Mouse (Mus musculus) MEL (cell line): ENCODE measurements around the gene 4930432K21Rik.
A peak's percentile ranks its signal among the peaks of the same experiment; 100 is the strongest.

Source experiments
- CTCF ChIP-seq, 3 experiments: IDR thresholded peaks in 2 of 3; conservative IDR thresholded peaks in 1 of 3; 2 replicates each; pipeline ENCODE4 v1.5.1; 2011 to 2012; ENCODE audit warnings: low read length in 3 of 3, low read depth in 2 of 3, mild to moderate bottlenecking in 2 of 3, improper control_type of control experiment in 1 of 3, inconsistent platforms in 1 of 3, mixed read lengths in 1 of 3, moderate library complexity in 1 of 3; ENCODE audit not compliant: control insufficient read depth in 1 of 3, insufficient read depth in 1 of 3, poor library complexity in 1 of 3, severe bottlenecking in 1 of 3
- HCFC1 ChIP-seq: IDR thresholded peaks from 2 replicates; pipeline ENCODE4 v1.6.1; 2012; ENCODE audit warnings: low read depth, mild to moderate bottlenecking, inconsistent platforms, low read length, improper control_type of control experiment, moderate library complexity
- MAFK ChIP-seq: IDR thresholded peaks from 2 replicates; pipeline ENCODE4 v1.6.1; 2011; ENCODE audit warnings: low read depth, mild to moderate bottlenecking, low read length, improper control_type of control experiment, borderline replicate concordance
- MAX ChIP-seq: IDR thresholded peaks from 2 replicates; pipeline ENCODE4 v1.6.1; 2011; ENCODE audit warnings: low read length, improper control_type of control experiment
- MAZ ChIP-seq: IDR thresholded peaks from 2 replicates; pipeline ENCODE4 v1.6.1; 2012; ENCODE audit warnings: low read depth, mild to moderate bottlenecking, inconsistent platforms, low read length, improper control_type of control experiment
- MXI1 ChIP-seq: IDR thresholded peaks from 2 replicates; pipeline ENCODE4 v1.6.1; 2011; ENCODE audit warnings: mild to moderate bottlenecking, low read depth, low read length, improper control_type of control experiment
- MYC ChIP-seq: IDR thresholded peaks from 2 replicates; pipeline ENCODE4 v1.6.1; 2011; ENCODE audit warnings: low read depth, mild to moderate bottlenecking, low read length, improper control_type of control experiment, moderate library complexity
- POLR2A ChIP-seq, 2 experiments: IDR thresholded peaks; 2 replicates each; pipeline ENCODE4 v1.6.1; 2011 to 2012; ENCODE audit warnings: low read length in 2 of 2, mild to moderate bottlenecking in 2 of 2, control low read depth in 1 of 2, improper control_type of control experiment in 1 of 2, low read depth in 1 of 2, moderate library complexity in 1 of 2; ENCODE audit not compliant: control insufficient read depth in 1 of 2, insufficient read depth in 1 of 2, poor library complexity in 1 of 2
- TAL1 ChIP-seq: IDR thresholded peaks from 2 replicates; pipeline ENCODE4 v1.6.1; 2012; ENCODE audit warnings: mild to moderate bottlenecking, inconsistent platforms, low read length, moderate library complexity, mixed read lengths
- TCF12 ChIP-seq: IDR thresholded peaks from 2 replicates; pipeline ENCODE4 v1.6.1; 2014; ENCODE audit warnings: low read depth, mild to moderate bottlenecking, inconsistent platforms, low read length, improper control_type of control experiment, moderate library complexity
- USF2 ChIP-seq, 2 experiments: IDR thresholded peaks; 2 replicates each; pipeline ENCODE4 v1.6.1; 2011 to 2012; ENCODE audit warnings: improper control_type of control experiment in 2 of 2, low read length in 2 of 2, borderline replicate concordance in 1 of 2, inconsistent platforms in 1 of 2, low read depth in 1 of 2, mild to moderate bottlenecking in 1 of 2; ENCODE audit not compliant: insufficient read depth in 1 of 2

DNA sequence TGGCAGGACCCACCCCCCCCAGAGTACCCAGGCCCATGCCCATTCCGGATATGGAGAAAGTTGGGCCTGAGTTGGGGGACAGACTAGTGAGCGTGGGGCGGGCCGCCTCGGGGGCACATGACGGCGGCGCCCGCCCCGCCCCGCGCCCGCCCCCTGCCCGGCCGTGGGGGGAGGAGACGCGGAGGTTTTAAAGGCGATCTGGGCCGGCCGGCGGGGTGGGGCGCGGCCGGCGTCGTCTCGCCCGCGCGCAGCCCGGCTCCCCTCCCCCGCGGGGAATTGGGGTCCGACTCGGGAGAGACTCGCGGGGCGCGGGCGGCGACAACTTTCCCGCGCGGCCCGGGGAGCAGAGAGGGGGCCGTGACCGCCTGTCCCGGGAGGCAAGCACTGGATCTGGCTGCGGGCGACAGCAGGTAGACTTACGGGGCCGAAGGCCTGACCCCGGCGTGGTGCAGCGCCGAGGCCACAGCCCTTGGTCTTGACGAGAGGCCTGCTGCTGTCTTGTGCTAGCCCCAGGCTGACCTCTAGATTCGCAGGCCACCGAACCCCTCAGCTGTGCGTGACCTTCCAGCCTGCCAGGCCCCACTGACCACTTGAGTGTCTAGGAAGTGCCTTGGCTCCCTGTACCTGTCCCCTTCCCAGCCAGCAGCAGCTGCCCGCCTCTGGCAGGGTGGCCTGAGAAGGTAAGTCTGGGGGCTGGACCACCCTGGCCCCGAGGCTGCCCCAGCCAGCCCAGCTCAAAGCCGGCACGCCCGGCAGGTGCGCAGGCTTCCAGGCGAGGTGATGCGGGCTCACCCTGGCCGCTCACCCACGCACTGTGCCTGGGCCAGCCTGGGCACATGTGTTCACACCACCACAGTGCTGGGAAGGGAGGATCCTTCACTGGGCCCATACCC is 53.1 kb downstream of the 4930432K21Rik start:
- TF ChIP-seq POLR2A (IDR thresholded peaks at IDR 0.05; ENCODE audit: control insufficient read depth in 1 of 2, insufficient read depth in 1 of 2, low read depth in 1 of 2, low read length in 2 of 2, poor library complexity in 1 of 2) (peak; percentile 28 to 72; a peak in 3 of 4 replicates), MYC (0 out of 2 replicates have a peak, but pooled peaks have one; percentile 53), CTCF (IDR thresholded peaks at IDR 0.05 in 2 of 3, conservative IDR thresholded peaks at IDR 0.05 in 1 of 3; ENCODE audit: control insufficient read depth in 1 of 3, insufficient read depth in 1 of 3, low read depth in 2 of 3, low read length in 3 of 3, poor library complexity in 1 of 3, severe bottlenecking in 1 of 3) (no peak), USF2 (IDR thresholded peaks at IDR 0.05; ENCODE audit: borderline replicate concordance in 1 of 2, insufficient read depth in 1 of 2, low read depth in 1 of 2, low read length in 2 of 2) (no peak), TAL1 (no peak), HCFC1 (no peak), MAZ (peak; percentile 41; the same call in 1 of the 2 replicates), MAX (peak; percentile 62; the same call in 1 of the 2 replicates), TCF12 (no peak), MXI1 (no peak; the same call in 1 of the 2 replicates), MAFK (no peak)
